Mouse (Mus musculus) liver, embryonic 12.5 days (tissue): Measurements from ENCODE around the gene Fmo1. TPM values are rescaled to one million over a fixed set of nuclear protein-coding genes. Genes with fewer than 3 reads are reported as not detected.

Experiments
- ATAC-seq: fragments of 200-750 bp; cut with Nextera tagmentation; 2 replicates; pipeline ENCODE4 v1.8.0; 2017; ENCODE audit warnings: moderate number of reproducible peaks, mild to moderate bottlenecking, moderate library complexity
- H3K27ac ChIP-seq: fragments of 300-500 bp; sonication (generic); 2 replicates; pipeline ENCODE4 v1.5.1; 2016; ENCODE audit warnings: mild to moderate bottlenecking
- H3K27me3 ChIP-seq: fragments of 300-500 bp; sonication (generic); replicated peaks from 2 replicates; pipeline ENCODE4 v1.6.1; 2016; ENCODE audit warnings: mild to moderate bottlenecking, moderate library complexity
- H3K36me3 ChIP-seq: fragments of 300-500 bp; sonication (generic); 2 replicates; pipeline ENCODE4 v1.6.1; 2016; ENCODE audit warnings: mild to moderate bottlenecking, moderate library complexity
- H3K4me1 ChIP-seq: fragments of 300-500 bp; sonication (generic); 2 replicates; pipeline ENCODE4 v1.6.1; 2016
- H3K4me2 ChIP-seq: fragments of 300-500 bp; sonication (generic); 2 replicates; pipeline ENCODE4 v1.6.1; 2016; ENCODE audit warnings: mild to moderate bottlenecking, moderate library complexity
- H3K4me3 ChIP-seq: fragments of 300-500 bp; sonication (generic); 2 replicates; pipeline ENCODE4 v1.5.1; 2016; ENCODE audit warnings: mild to moderate bottlenecking, moderate library complexity
- H3K9ac ChIP-seq: fragments of 300-500 bp; sonication (generic); 2 replicates; pipeline ENCODE4 v1.6.1; 2016; ENCODE audit warnings: mild to moderate bottlenecking, moderate library complexity
- H3K9me3 ChIP-seq: fragments of 300-500 bp; sonication (generic); replicated peaks from 2 replicates; pipeline ENCODE4 v1.6.1; 2016; ENCODE audit warnings: mild to moderate bottlenecking, moderate library complexity
- WGBS: fragments of 180-500 bp; shearing (Covaris S2); methylation state at CpG from one replicate; pipeline ENCODE4 v1.1.7; 2016; ENCODE audit not compliant: insufficient replicate concordance; 5-methylcytosine and 5-hydroxymethylcytosine counted together
- polyA plus RNA-seq: library from polyadenylated mRNA; unstranded; fragments of >200 nt; fragmentation: Nextera tagmentation; extraction: Ambion mirVana; gene quantifications from 2 replicates; pipeline ENCODE4 v1.2.1, GENCODE M21; 2016

The Fmo1 gene
- polyA plus RNA-seq, 1 experiment from 2014 or later: 3.8 TPM

- H3K4me2 ChIP-seq: no peak overlapping the region
- no peaks in the 10 kb centered on the region for H3K4me1 ChIP-seq
- H3K9ac ChIP-seq: no peak overlapping the region
- 0 out of 2 replicates have a peak, but pooled peaks have one; percentile 47 for ATAC-seq
- no peaks in the 10 kb centered on the region for H3K36me3 ChIP-seq
- no peak overlapping the region for H3K27ac ChIP-seq
- H3K27me3 ChIP-seq: no peaks in the 10 kb centered on the region
- H3K4me3 ChIP-seq: no peak overlapping the region
- WGBS: 38% methylated on average over 11 of the region's 11 CpGs
- H3K9me3 ChIP-seq: no peaks in the 10 kb centered on the region
Measured at GRCm38 (mm10) chr1:162879595-162880369, 13.4 kb upstream of the Fmo1 start.

GRCm38 (mm10) chr1:162875091-162875490 lies 8.7 kb upstream of the Fmo1 start:
- ATAC-seq: no peak

GRCm38 (mm10) chr1:162871701-162872311 lies 5.4 kb upstream of the Fmo1 start:
- 51% methylated on average over 9 of the region's 9 CpGs for WGBS
- no peak for ATAC-seq
- Histone ChIP-seq H3K4me2 (no peak overlapping the region), H3K4me3 (no peak overlapping the region), H3K4me1 (peaks cover 11% of the 10 kb centered on the region), H3K27ac (no peak overlapping the region), H3K27me3 (no peaks in the 10 kb centered on the region), H3K9ac (no peak overlapping the region), H3K9me3 (no peaks in the 10 kb centered on the region), H3K36me3 (no peaks in the 10 kb centered on the region)

More at GRCm38 (mm10) chr1:162875091-162875490, 8.7 kb upstream of the Fmo1 start:
- no peaks in the 10 kb centered on the region for H3K36me3 ChIP-seq
- 40% methylated on average over 3 of the region's 3 CpGs for WGBS
- H3K9ac ChIP-seq: no peak overlapping the region
- H3K4me2 ChIP-seq: no peak overlapping the region
- H3K9me3 ChIP-seq: no peaks in the 10 kb centered on the region
- H3K27me3 ChIP-seq: no peaks in the 10 kb centered on the region
- H3K4me1 ChIP-seq: peaks cover 7% of the 10 kb centered on the region
- H3K27ac ChIP-seq: no peak overlapping the region
- H3K4me3 ChIP-seq: no peak overlapping the region

GRCm38 (mm10) chr1:162870978-162871377 lies 4.6 kb upstream of the Fmo1 start:
- H3K27me3 ChIP-seq: no peaks in the 10 kb centered on the region
- H3K4me3 ChIP-seq: no peak overlapping the region
- peaks cover 17% of the 10 kb centered on the region for H3K4me1 ChIP-seq
- no peak overlapping the region for H3K4me2 ChIP-seq
- no peak overlapping the region for H3K27ac ChIP-seq
- H3K36me3 ChIP-seq: no peaks in the 10 kb centered on the region
- WGBS: 64% methylated on average over 7 of the region's 7 CpGs
- H3K9me3 ChIP-seq: no peaks in the 10 kb centered on the region
- H3K9ac ChIP-seq: no peak overlapping the region
- ATAC-seq: no peak

GRCm38 (mm10) chr1:162867396-162867795 lies 986 bp upstream of the Fmo1 start:
- Histone ChIP-seq H3K4me2 (no peak overlapping the region), H3K9ac (no peak overlapping the region), H3K27me3 (no peaks in the 10 kb centered on the region), H3K9me3 (no peaks in the 10 kb centered on the region), H3K27ac (no peak overlapping the region), H3K4me1 (peaks cover 25% of the 10 kb centered on the region), H3K36me3 (no peaks in the 10 kb centered on the region), H3K4me3 (no peak overlapping the region)
- WGBS: 73% methylated on average over 4 of the region's 4 CpGs
- ATAC-seq: no peak

- Histone ChIP-seq H3K4me1 (peaks cover 17% of the 10 kb centered on the region), H3K9ac (no peak overlapping the region), H3K9me3 (no peaks in the 10 kb centered on the region), H3K4me2 (no peak overlapping the region), H3K4me3 (no peak overlapping the region), H3K36me3 (no peaks in the 10 kb centered on the region), H3K27ac (no peak overlapping the region), H3K27me3 (no peaks in the 10 kb centered on the region)
- WGBS: 43% methylated on average over 3 of the region's 3 CpGs
- ATAC-seq: no peak
Measured at GRCm38 (mm10) chr1:162865493-162865830, 948 bp downstream of the Fmo1 start.

GRCm38 (mm10) chr1:162864816-162865492 lies 1.5 kb downstream of the Fmo1 start:
- no peak for ATAC-seq
- H3K36me3 ChIP-seq: no peaks in the 10 kb centered on the region
- no peaks in the 10 kb centered on the region for H3K9me3 ChIP-seq
- H3K27me3 ChIP-seq: no peaks in the 10 kb centered on the region
- H3K9ac ChIP-seq: no peak overlapping the region
- H3K27ac ChIP-seq: no peak overlapping the region
- whole genome bisulfite sequencing: 71% methylated on average over 8 of the region's 8 CpGs
- H3K4me1 ChIP-seq: peaks cover 17% of the 10 kb centered on the region
- no peak overlapping the region for H3K4me2 ChIP-seq
- H3K4me3 ChIP-seq: no peak overlapping the region

GRCm38 (mm10) chr1:162864279-162864678 lies 2.1 kb downstream of the Fmo1 start:
- Histone ChIP-seq H3K4me1 (peaks cover 19% of the 10 kb centered on the region), H3K9me3 (no peaks in the 10 kb centered on the region), H3K27ac (no peak overlapping the region), H3K27me3 (no peaks in the 10 kb centered on the region), H3K4me2 (no peak overlapping the region), H3K4me3 (no peak overlapping the region), H3K9ac (no peak overlapping the region), H3K36me3 (no peaks in the 10 kb centered on the region)
- no peak for ATAC-seq
- WGBS: 80% methylated on average over 5 of the region's 5 CpGs

- Histone ChIP-seq H3K27ac (no peak overlapping the region), H3K36me3 (no peaks in the 10 kb centered on the region), H3K4me1 (peaks cover 25% of the 10 kb centered on the region), H3K9ac (no peak overlapping the region), H3K27me3 (no peaks in the 10 kb centered on the region), H3K4me2 (no peak overlapping the region), H3K4me3 (no peak overlapping the region), H3K9me3 (no peaks in the 10 kb centered on the region)
- WGBS: 62% methylated on average over 3 of the region's 3 CpGs
- no peak for ATAC-seq
Measured at GRCm38 (mm10) chr1:162863579-162863978, 2.8 kb downstream of the Fmo1 start.

GRCm38 (mm10) chr1:162862328-162862727 lies 4.1 kb downstream of the Fmo1 start:
- Histone ChIP-seq H3K36me3 (no peaks in the 10 kb centered on the region), H3K4me3 (no peak overlapping the region), H3K27me3 (no peaks in the 10 kb centered on the region), H3K9ac (no peak overlapping the region), H3K4me1 (peaks cover 25% of the 10 kb centered on the region), H3K9me3 (no peaks in the 10 kb centered on the region), H3K27ac (no peak overlapping the region), H3K4me2 (no peak overlapping the region)
- no peak for ATAC-seq
- WGBS: 35% methylated on average over 1 of the region's 1 CpGs

- Histone ChIP-seq H3K27me3 (no peaks in the 10 kb centered on the region), H3K27ac (no peak overlapping the region), H3K9me3 (no peaks in the 10 kb centered on the region), H3K36me3 (no peaks in the 10 kb centered on the region), H3K4me2 (no peak overlapping the region), H3K4me1 (peaks cover 19% of the 10 kb centered on the region; the same call in 1 of the 2 replicates), H3K9ac (no peak overlapping the region), H3K4me3 (no peak overlapping the region)
- 75% methylated on average over 9 of the region's 9 CpGs for WGBS
- ATAC-seq: no peak
Measured at GRCm38 (mm10) chr1:162859996-162860605, 6.3 kb downstream of the Fmo1 start.

GRCm38 (mm10) chr1:162859545-162859976 lies 6.8 kb downstream of the Fmo1 start:
- Histone ChIP-seq H3K36me3 (no peaks in the 10 kb centered on the region), H3K4me3 (no peak overlapping the region), H3K27ac (no peak overlapping the region), H3K9ac (no peak overlapping the region), H3K27me3 (no peaks in the 10 kb centered on the region), H3K4me1 (peaks cover 19% of the 10 kb centered on the region; the same call in 1 of the 2 replicates), H3K4me2 (no peak overlapping the region), H3K9me3 (no peaks in the 10 kb centered on the region)
- ATAC-seq: no peak
- 65% methylated on average over 10 of the region's 10 CpGs for WGBS
